Comparison of ENCODE assay signal across 18 mouse cellular contexts in genomic region chr3:65487419-65488088, GRCm38 (mm10).
"Had no signal": no experiment of that assay in that cellular context is flagged by ENCODE, and none has a peak within 500 bp of the region (broad histone marks: within the 10 kb centered on the region; RNA-seq: fewer than 3 reads in every experiment).

No protein-coding gene starts in this region.

- H3K27me3 ChIP-seq: liver, embryonic 15.5 days; lung, embryonic 15.5 days; megakaryocyte, embryonic 14.5 days; midbrain, embryonic 13.5 days; midbrain, embryonic 15.5 days; neural tube, embryonic 12.5 days; stomach, embryonic 15.5 days had no signal

- H3K4me3 ChIP-seq: liver, embryonic 15.5 days; lung, embryonic 15.5 days; megakaryocyte, embryonic 14.5 days; midbrain, embryonic 13.5 days; midbrain, embryonic 15.5 days; neural tube, embryonic 12.5 days; stomach, embryonic 15.5 days had no signal

- H3K4me1 ChIP-seq: liver, embryonic 15.5 days; midbrain, embryonic 13.5 days; midbrain, embryonic 15.5 days; neural tube, embryonic 12.5 days; stomach, embryonic 15.5 days had no signal

- DNase-seq: liver, postnatal 0 days; lung, adult 2 months; lung, postnatal 14 days; lung, postnatal 36 days; right cerebral cortex, postnatal 14 days; thymus, adult 2 months; thymus, postnatal 25 days; thymus, postnatal 4 days had no signal

- H3K27ac ChIP-seq: liver, embryonic 15.5 days; macrophage; midbrain, embryonic 13.5 days; midbrain, embryonic 15.5 days; neural tube, embryonic 12.5 days; stomach, embryonic 15.5 days; stomach, postnatal 0 days had no signal

- H3K9me3 ChIP-seq: liver, embryonic 15.5 days; lung, embryonic 15.5 days; midbrain, embryonic 13.5 days; midbrain, embryonic 15.5 days; neural tube, embryonic 12.5 days; stomach, embryonic 15.5 days had no signal

- H3K4me2 ChIP-seq: liver, embryonic 15.5 days; lung, embryonic 15.5 days; midbrain, embryonic 13.5 days; midbrain, embryonic 15.5 days; neural tube, embryonic 12.5 days; stomach, embryonic 15.5 days had no signal

- H3K9ac ChIP-seq: liver, embryonic 15.5 days; liver, postnatal 0 days; lung, embryonic 15.5 days; midbrain, embryonic 13.5 days; midbrain, embryonic 15.5 days; neural tube, embryonic 12.5 days; stomach, embryonic 15.5 days had no signal

- H3K36me3 ChIP-seq: liver, embryonic 15.5 days; lung, embryonic 15.5 days; midbrain, embryonic 13.5 days; midbrain, embryonic 15.5 days; neural tube, embryonic 12.5 days; stomach, embryonic 15.5 days had no signal

- ATAC-seq: liver, postnatal 0 days; lung, postnatal 0 days; midbrain, embryonic 13.5 days; midbrain, embryonic 15.5 days had no signal
